Mouse (Mus musculus): Measurements from ENCODE around the gene Hspb6. TPM values are rescaled to one million over a fixed set of nuclear protein-coding genes. Genes with fewer than 3 reads are reported as not detected.
A peak's percentile ranks its signal among the peaks of the same experiment; 100 is the strongest.

Hspb6 gene
- polyA plus RNA-seq, 1 experiment = 64.2 TPM

- peak within 1 kb of the TSS; percentile 81 for H3K27ac ChIP-seq (replicated peaks; ENCODE audit: low read depth, low read length)
- peaks cover 2% of the 10 kb centered on the region for H3K4me1 ChIP-seq (ENCODE audit: control insufficient read depth, insufficient read depth, insufficient read length, low read length)
- peak within 1 kb of the TSS; percentile 99 for H3K4me3 ChIP-seq (ENCODE audit: insufficient read depth, low read depth, low read length)
These were observed 36.9 kb downstream of the Hspb6 start, which contains the start of gene Kmt2b for GRCm38 (mm10) chr7:30588676-30589434. Kmt2b (minus strand) TSS chr7:30588726.

- Histone ChIP-seq H3K4me3 (ENCODE audit: insufficient read depth, low read depth, low read length) (peak overlapping the region; percentile 73), H3K4me1 (ENCODE audit: control insufficient read depth, insufficient read depth, insufficient read length, low read length) (peaks cover 2% of the 10 kb centered on the region)
These were observed 37.7 kb downstream of the Hspb6 start for GRCm38 (mm10) chr7:30589435-30590301.

GRCm38 (mm10) chr7:30590927-30591604 is 39.1 kb downstream of the Hspb6 start:
- Histone ChIP-seq H3K4me3 (ENCODE audit: insufficient read depth, low read depth, low read length) (no peak overlapping the region), H3K4me1 (ENCODE audit: control insufficient read depth, insufficient read depth, insufficient read length, low read length) (peaks cover 2% of the 10 kb centered on the region), H3K27ac (replicated peaks; ENCODE audit: low read depth, low read length) (no peak overlapping the region)

More at GRCm38 (mm10) chr7:30589435-30590301, 37.7 kb downstream of the Hspb6 start:
- H3K27ac ChIP-seq (replicated peaks; ENCODE audit: low read depth, low read length) = peak overlapping the region; percentile 69

- peaks cover 2% of the 10 kb centered on the region for H3K4me1 ChIP-seq (ENCODE audit: control insufficient read depth, insufficient read depth, insufficient read length, low read length)
- H3K4me3 ChIP-seq (ENCODE audit: insufficient read depth, low read depth, low read length) = no peak overlapping the region
- H3K27ac ChIP-seq (replicated peaks; ENCODE audit: low read depth, low read length) = no peak overlapping the region
These were observed 39.6 kb downstream of the Hspb6 start for GRCm38 (mm10) chr7:30591605-30591951.

GRCm38 (mm10) chr7:30592772-30593423 is 40.9 kb downstream of the Hspb6 start:
- H3K4me1 ChIP-seq (ENCODE audit: control insufficient read depth, insufficient read depth, insufficient read length, low read length) = no peaks in the 10 kb centered on the region; the same call in 1 of the 2 replicates
- no peak overlapping the region for H3K4me3 ChIP-seq (ENCODE audit: insufficient read depth, low read depth, low read length)
- H3K27ac ChIP-seq (replicated peaks; ENCODE audit: low read depth, low read length) = no peak overlapping the region

GRCm38 (mm10) chr7:30593579-30594509 is 41.9 kb downstream of the Hspb6 start:
- Histone ChIP-seq H3K4me3 (ENCODE audit: insufficient read depth, low read depth, low read length) (no peak overlapping the region), H3K4me1 (ENCODE audit: control insufficient read depth, insufficient read depth, insufficient read length, low read length) (no peaks in the 10 kb centered on the region; the same call in 1 of the 2 replicates), H3K27ac (replicated peaks; ENCODE audit: low read depth, low read length) (no peak overlapping the region)

- Histone ChIP-seq H3K4me3 (ENCODE audit: insufficient read depth, low read depth, low read length) (no peak overlapping the region), H3K4me1 (ENCODE audit: control insufficient read depth, insufficient read depth, insufficient read length, low read length) (no peaks in the 10 kb centered on the region; the same call in 1 of the 2 replicates), H3K27ac (replicated peaks; ENCODE audit: low read depth, low read length) (no peak overlapping the region)
These were observed 42.6 kb downstream of the Hspb6 start for GRCm38 (mm10) chr7:30594510-30595024.

- Histone ChIP-seq H3K27ac (replicated peaks; ENCODE audit: low read depth, low read length) (no peak overlapping the region), H3K4me3 (ENCODE audit: insufficient read depth, low read depth, low read length) (no peak overlapping the region), H3K4me1 (ENCODE audit: control insufficient read depth, insufficient read depth, insufficient read length, low read length) (no peaks in the 10 kb centered on the region)
These were observed 44.1 kb downstream of the Hspb6 start for GRCm38 (mm10) chr7:30596093-30596492.

GRCm38 (mm10) chr7:30596811-30597210 is 44.8 kb downstream of the Hspb6 start:
- H3K4me3 ChIP-seq (ENCODE audit: insufficient read depth, low read depth, low read length) = no peak overlapping the region
- H3K4me1 ChIP-seq (ENCODE audit: control insufficient read depth, insufficient read depth, insufficient read length, low read length) = no peaks in the 10 kb centered on the region
- H3K27ac ChIP-seq (replicated peaks; ENCODE audit: low read depth, low read length) = no peak overlapping the region

- no peak within 1 kb of the TSS for H3K27ac ChIP-seq (replicated peaks; ENCODE audit: low read depth, low read length)
- no peak within 1 kb of the TSS for H3K4me3 ChIP-seq (ENCODE audit: insufficient read depth, low read depth, low read length)
- H3K4me1 ChIP-seq (ENCODE audit: control insufficient read depth, insufficient read depth, insufficient read length, low read length) = no peaks in the 10 kb centered on the region
These were observed 46.8 kb downstream of the Hspb6 start, which contains the start of gene Zbtb32 for GRCm38 (mm10) chr7:30598786-30599185. Zbtb32 (minus strand) TSS chr7:30598909.

- Histone ChIP-seq H3K4me3 (ENCODE audit: insufficient read depth, low read depth, low read length) (no peak overlapping the region), H3K4me1 (ENCODE audit: control insufficient read depth, insufficient read depth, insufficient read length, low read length) (no peaks in the 10 kb centered on the region), H3K27ac (replicated peaks; ENCODE audit: low read depth, low read length) (no peak overlapping the region)
These were observed 48.0 kb downstream of the Hspb6 start for GRCm38 (mm10) chr7:30599933-30600353.

- Histone ChIP-seq H3K4me1 (ENCODE audit: control insufficient read depth, insufficient read depth, insufficient read length, low read length) (no peaks in the 10 kb centered on the region), H3K27ac (replicated peaks; ENCODE audit: low read depth, low read length) (no peak overlapping the region), H3K4me3 (ENCODE audit: insufficient read depth, low read depth, low read length) (no peak overlapping the region)
These were observed 48.7 kb downstream of the Hspb6 start for GRCm38 (mm10) chr7:30600651-30601050.

- H3K27ac ChIP-seq (replicated peaks; ENCODE audit: low read depth, low read length) = no peak overlapping the region
- H3K4me3 ChIP-seq (ENCODE audit: insufficient read depth, low read depth, low read length) = no peak overlapping the region
- H3K4me1 ChIP-seq (ENCODE audit: control insufficient read depth, insufficient read depth, insufficient read length, low read length) = no peaks in the 10 kb centered on the region
These were observed 50.6 kb downstream of the Hspb6 start for GRCm38 (mm10) chr7:30602583-30602982.

All from brown adipose tissue, adult 24 weeks (tissue).